Mouse (Mus musculus) midbrain, embryonic 12.5 days (tissue): ENCODE data around the gene Nme4. TPM values are rescaled to one million over a fixed set of nuclear protein-coding genes. Genes with fewer than 3 reads are reported as not detected.
"Not testable (repeated sequence)": the region's sequence is repeated elsewhere in the genome, so short reads cannot be mapped to it uniquely, and the experiment has no call there.

Source experiments
- ATAC-seq: fragments of 200-750 bp; cut with Nextera tagmentation; 2 replicates; pipeline ENCODE4 v1.8.0; 2017; ENCODE audit warnings: low read depth, moderate TSS enrichment, moderate library complexity; ENCODE audit not compliant: low FRiP score
- H3K27ac ChIP-seq: fragments of 300-500 bp; sonication (generic); replicated peaks from 2 replicates; pipeline ENCODE4 v1.5.1; 2016; ENCODE audit warnings: mild to moderate bottlenecking
- H3K27me3 ChIP-seq: fragments of 300-500 bp; sonication (generic); 2 replicates; pipeline ENCODE4 v1.6.1; 2016; ENCODE audit warnings: mild to moderate bottlenecking
- H3K36me3 ChIP-seq: fragments of 300-500 bp; sonication (generic); 2 replicates; pipeline ENCODE4 v1.6.1; 2016
- H3K4me1 ChIP-seq: fragments of 300-500 bp; sonication (generic); 2 replicates; pipeline ENCODE4 v1.6.1; 2016
- H3K4me2 ChIP-seq: fragments of 300-500 bp; sonication (generic); replicated peaks from 2 replicates; pipeline ENCODE4 v1.6.1; 2016; ENCODE audit warnings: mild to moderate bottlenecking, moderate library complexity
- H3K4me3 ChIP-seq: fragments of 300-500 bp; sonication (generic); 2 replicates; pipeline ENCODE4 v1.5.1; 2016; ENCODE audit warnings: mild to moderate bottlenecking
- H3K9ac ChIP-seq: fragments of 300-500 bp; sonication (generic); replicated peaks from 2 replicates; pipeline ENCODE4 v1.6.1; 2016; ENCODE audit warnings: mild to moderate bottlenecking, moderate library complexity
- H3K9me3 ChIP-seq: fragments of 300-500 bp; sonication (generic); 2 replicates; pipeline ENCODE4 v1.6.1; 2016; ENCODE audit warnings: mild to moderate bottlenecking
- WGBS: fragments of 180-500 bp; shearing (Covaris S2); methylation state at CpG from one replicate; pipeline ENCODE4 v1.1.7; 2016; 5-methylcytosine and 5-hydroxymethylcytosine counted together
- polyA plus RNA-seq: library from polyadenylated mRNA; unstranded; fragments of >200 nt; fragmentation: Nextera tagmentation; extraction: Ambion mirVana; gene quantifications from 2 replicates; pipeline ENCODE4 v1.2.1, GENCODE M21; 2016

The Nme4 gene
- polyA plus RNA-seq, 1 experiment from 2014 or later: 48.0 TPM

GRCm38 (mm10) chr17:26112751-26113150 is 17.3 kb upstream of the Nme4 start:
- WGBS: 17% methylated on average over 14 of the region's 14 CpGs
- Histone ChIP-seq H3K4me3 (peak overlapping the region; percentile 88), H3K4me1 (peaks cover 21% of the 10 kb centered on the region), H3K9ac (peak overlapping the region; percentile 85), H3K27ac (no peak overlapping the region), H3K9me3 (no peaks in the 10 kb centered on the region), H3K36me3 (no peaks in the 10 kb centered on the region), H3K27me3 (peaks cover 80% of the 10 kb centered on the region), H3K4me2 (peak overlapping the region; percentile 97)
- no peak for ATAC-seq

DNA sequence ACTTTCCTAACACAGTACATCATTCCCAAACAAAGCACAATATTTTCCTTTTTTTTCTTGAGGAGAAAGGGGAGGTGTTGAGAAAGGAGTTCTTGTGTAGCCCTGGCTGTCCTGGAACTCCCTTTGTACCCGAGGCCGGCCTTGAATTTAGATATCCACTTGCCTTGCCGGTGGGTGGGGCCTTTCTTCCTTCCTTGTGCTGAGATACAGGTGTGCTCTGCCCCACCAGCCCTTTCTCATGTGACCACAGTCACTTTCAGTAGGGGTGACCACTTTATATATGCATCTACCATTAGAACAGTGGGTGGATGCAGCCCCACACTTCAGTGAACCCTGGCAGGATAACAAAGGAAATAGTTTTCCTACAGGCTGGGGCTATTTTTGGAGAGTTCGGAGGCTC is 16.3 kb upstream of the Nme4 start:
- no peak overlapping the region for H3K4me2 ChIP-seq
- no peaks in the 10 kb centered on the region for H3K9me3 ChIP-seq
- no peak overlapping the region for H3K9ac ChIP-seq
- peaks cover 70% of the 10 kb centered on the region for H3K27me3 ChIP-seq
- no peaks in the 10 kb centered on the region for H3K36me3 ChIP-seq
- WGBS: 27% methylated on average over 4 of the region's 4 CpGs
- no peak overlapping the region for H3K27ac ChIP-seq
- no peak overlapping the region for H3K4me3 ChIP-seq
- peaks cover 21% of the 10 kb centered on the region for H3K4me1 ChIP-seq
- ATAC-seq: no peak

DNA sequence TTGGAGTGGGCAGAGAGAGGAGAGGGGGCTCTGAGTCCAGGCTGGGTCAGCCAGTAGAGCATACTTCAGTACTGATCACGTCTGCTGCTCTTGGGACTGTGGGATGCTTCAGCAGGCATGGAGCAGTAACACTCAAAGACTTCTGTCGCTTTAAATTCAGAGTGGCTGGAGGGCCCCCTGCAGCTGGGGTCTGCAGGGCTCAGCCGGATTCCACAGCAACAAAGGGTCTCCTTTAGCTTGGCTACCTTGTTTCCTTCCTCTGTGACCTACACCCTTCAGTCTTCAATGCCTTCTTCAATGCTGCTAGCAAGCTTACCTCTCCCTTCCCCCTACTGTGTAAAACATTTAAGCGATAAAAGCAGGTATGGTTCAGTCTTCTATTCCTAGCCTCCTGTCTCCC is 15.6 kb upstream of the Nme4 start:
- Histone ChIP-seq H3K4me1 (peaks cover 21% of the 10 kb centered on the region), H3K4me3 (no peak overlapping the region), H3K9me3 (no peaks in the 10 kb centered on the region), H3K36me3 (no peaks in the 10 kb centered on the region), H3K4me2 (no peak overlapping the region), H3K9ac (no peak overlapping the region), H3K27ac (no peak overlapping the region), H3K27me3 (peaks cover 63% of the 10 kb centered on the region)
- ATAC-seq: no peak
- WGBS: 2% methylated on average over 4 of the region's 4 CpGs

DNA sequence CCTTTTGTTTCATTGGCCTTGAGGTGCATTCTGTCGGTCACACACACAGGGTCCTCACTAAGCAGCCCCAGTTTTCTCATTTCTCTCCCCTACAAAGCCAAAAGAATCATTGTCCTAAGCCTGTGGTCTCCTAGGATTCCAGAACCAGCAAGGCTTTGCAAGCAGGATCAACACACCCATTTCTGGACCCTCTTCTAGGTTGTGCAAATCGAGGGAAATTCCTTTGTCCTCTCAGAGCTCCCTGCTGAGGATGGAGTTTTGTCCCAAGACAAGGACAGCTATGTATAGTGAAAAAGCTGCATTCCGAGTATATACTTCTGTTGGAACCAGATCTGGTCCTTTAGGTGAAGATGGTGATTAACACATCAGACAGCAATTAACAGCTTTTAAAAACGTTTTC is 14.8 kb upstream of the Nme4 start:
- peaks cover 54% of the 10 kb centered on the region for H3K27me3 ChIP-seq
- no peak for ATAC-seq
- 19% methylated on average over 4 of the region's 4 CpGs for WGBS
- H3K4me3 ChIP-seq: no peak overlapping the region
- no peak overlapping the region for H3K27ac ChIP-seq
- H3K4me2 ChIP-seq: no peak overlapping the region
- H3K36me3 ChIP-seq: no peaks in the 10 kb centered on the region
- peaks cover 21% of the 10 kb centered on the region for H3K4me1 ChIP-seq
- H3K9me3 ChIP-seq: no peaks in the 10 kb centered on the region
- no peak overlapping the region for H3K9ac ChIP-seq

DNA sequence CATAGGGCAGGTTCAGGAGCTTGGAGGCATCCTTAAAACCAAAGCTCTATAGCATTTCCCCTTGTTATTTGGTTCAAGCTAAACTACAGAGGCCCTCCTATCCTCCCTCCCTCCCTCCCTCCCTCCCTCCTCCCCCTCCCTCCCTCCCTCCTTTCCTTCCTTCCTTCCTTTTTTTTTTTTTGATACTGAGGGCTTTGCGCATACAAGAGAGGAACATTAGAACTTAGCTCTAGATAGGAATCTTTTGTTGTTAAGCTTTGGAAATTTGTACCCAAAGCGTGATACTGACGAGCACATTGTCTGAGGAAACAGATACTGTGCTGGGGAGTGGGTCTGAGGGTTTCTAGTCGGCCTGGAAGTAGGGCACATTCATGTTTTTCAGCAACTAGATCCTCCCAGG is 10.2 kb upstream of the Nme4 start:
- H3K9ac ChIP-seq: no peak overlapping the region
- no peak overlapping the region for H3K4me3 ChIP-seq
- H3K27me3 ChIP-seq: peaks cover 9% of the 10 kb centered on the region
- H3K9me3 ChIP-seq: no peaks in the 10 kb centered on the region
- no peak overlapping the region for H3K27ac ChIP-seq
- H3K36me3 ChIP-seq: no peaks in the 10 kb centered on the region
- no peak overlapping the region for H3K4me2 ChIP-seq
- WGBS: 77% methylated on average over 4 of the region's 4 CpGs
- peaks cover 1% of the 10 kb centered on the region for H3K4me1 ChIP-seq
- ATAC-seq: no peak

- no peak for ATAC-seq
- H3K9me3 ChIP-seq: no peaks in the 10 kb centered on the region
- no peak overlapping the region for H3K27ac ChIP-seq
- no peaks in the 10 kb centered on the region for H3K4me1 ChIP-seq
- H3K9ac ChIP-seq: no peak overlapping the region
- no peaks in the 10 kb centered on the region for H3K27me3 ChIP-seq
- no peak overlapping the region for H3K4me3 ChIP-seq
- H3K4me2 ChIP-seq: no peak overlapping the region
- no peaks in the 10 kb centered on the region for H3K36me3 ChIP-seq
- 63% methylated on average over 3 of the region's 4 CpGs for WGBS
Observed at GRCm38 (mm10) chr17:26101478-26101877, 6.1 kb upstream of the Nme4 start.

- no peak for ATAC-seq
- 30% methylated on average over 2 of the region's 2 CpGs for WGBS
Observed at GRCm38 (mm10) chr17:26100166-26100565, 4.8 kb upstream of the Nme4 start.

DNA sequence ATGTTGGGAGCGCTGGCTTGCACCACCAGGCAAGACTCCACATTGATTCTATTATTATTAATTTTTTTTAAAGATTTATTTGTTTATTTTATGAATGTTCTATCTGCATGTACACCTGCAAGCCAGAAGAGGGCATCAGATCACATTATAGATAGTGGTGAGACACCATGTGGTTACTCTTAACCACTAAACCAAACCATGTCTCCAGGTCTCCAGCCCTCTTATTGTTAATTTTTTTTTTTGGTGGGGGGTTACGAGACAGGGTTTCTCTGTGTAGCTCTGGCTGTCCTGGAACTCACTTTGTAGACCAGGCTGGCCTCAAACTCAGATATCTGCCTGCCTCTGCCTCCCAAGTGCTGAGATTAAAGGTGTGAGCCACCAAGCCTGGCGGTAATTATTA is 3.9 kb upstream of the Nme4 start:
- not testable (repeated sequence) for H3K4me3 ChIP-seq, H3K27ac ChIP-seq, ATAC-seq, H3K27me3 ChIP-seq, H3K9ac ChIP-seq, H3K9me3 ChIP-seq, H3K4me2 ChIP-seq, H3K36me3 ChIP-seq
- peaks cover 12% of the 10 kb centered on the region for H3K4me1 ChIP-seq
- 62% methylated on average over 3 of the region's 3 CpGs for WGBS

More at GRCm38 (mm10) chr17:26100166-26100565, 4.8 kb upstream of the Nme4 start:
- no peak overlapping the region for H3K9ac ChIP-seq
- H3K4me2 ChIP-seq: no peak overlapping the region
- no peaks in the 10 kb centered on the region for H3K9me3 ChIP-seq
- H3K4me3 ChIP-seq: no peak overlapping the region
- no peaks in the 10 kb centered on the region for H3K27me3 ChIP-seq
- no peak overlapping the region for H3K27ac ChIP-seq
- peaks cover 3% of the 10 kb centered on the region; the same call in 1 of the 2 replicates for H3K4me1 ChIP-seq
- no peaks in the 10 kb centered on the region for H3K36me3 ChIP-seq

GRCm38 (mm10) chr17:26098461-26098860 is 3.1 kb upstream of the Nme4 start:
- Histone ChIP-seq H3K9ac (no peak overlapping the region), H3K36me3 (no peaks in the 10 kb centered on the region), H3K9me3 (no peaks in the 10 kb centered on the region), H3K27ac (no peak overlapping the region), H3K27me3 (no peaks in the 10 kb centered on the region), H3K4me3 (no peak overlapping the region), H3K4me1 (peaks cover 14% of the 10 kb centered on the region), H3K4me2 (no peak overlapping the region)
- WGBS: 92% methylated on average over 7 of the region's 7 CpGs
- ATAC-seq: no peak

- H3K9ac ChIP-seq: peak overlapping the region; percentile 78
- 31% methylated on average over 9 of the region's 9 CpGs for WGBS
- H3K4me3 ChIP-seq: peak overlapping the region; percentile 60
- peaks cover 14% of the 10 kb centered on the region for H3K36me3 ChIP-seq
- peak overlapping the region; percentile 69 for H3K4me2 ChIP-seq
- no peaks in the 10 kb centered on the region for H3K9me3 ChIP-seq
- no peak for ATAC-seq
- no peaks in the 10 kb centered on the region for H3K27me3 ChIP-seq
- peaks cover 19% of the 10 kb centered on the region for H3K4me1 ChIP-seq
- H3K27ac ChIP-seq: 0 out of 2 replicates have a peak overlapping the region, but pooled peaks have one; percentile 63
Observed at GRCm38 (mm10) chr17:26094531-26095110, 781 bp downstream of the Nme4 start.

DNA sequence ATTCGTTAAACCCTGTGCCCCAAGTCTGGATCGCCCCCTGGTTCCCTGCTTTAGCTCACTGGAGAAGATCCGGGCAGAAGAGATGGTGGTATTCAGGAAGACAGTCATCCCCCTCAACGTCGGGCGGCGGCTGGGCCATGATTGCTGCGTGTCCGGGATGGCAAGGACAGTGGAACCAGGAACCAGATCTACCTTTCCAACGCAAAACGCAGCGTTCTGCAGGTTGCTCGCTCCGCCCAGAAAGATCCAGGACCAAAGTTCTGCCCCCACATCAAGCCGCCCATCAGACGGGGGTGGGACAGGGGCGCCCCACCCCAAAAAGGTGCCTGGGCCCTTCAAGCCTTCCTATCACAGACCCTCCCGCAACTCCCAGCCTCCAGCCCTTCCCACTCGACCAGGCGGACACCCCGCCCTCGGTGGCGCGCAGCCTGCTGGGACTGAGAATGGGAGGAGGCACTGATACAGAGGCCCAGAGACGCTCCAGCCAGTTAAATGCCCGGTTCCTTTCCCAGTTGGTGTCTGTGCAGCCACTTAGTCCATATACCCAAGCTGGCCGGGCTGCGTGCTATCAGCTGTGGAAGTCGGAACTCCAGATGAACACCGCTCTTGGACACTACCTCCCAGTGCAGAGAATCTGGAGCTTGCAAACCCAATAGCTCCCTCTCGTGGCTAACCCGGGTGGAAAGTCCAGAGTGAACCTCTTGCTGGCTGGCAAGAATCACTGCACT is 5.3 kb downstream of the Nme4 start, which contains the start of gene Decr2:
Decr2 (minus strand) TSS at position 433 of the 728 bp plus-strand sequence.
- Histone ChIP-seq H3K4me2 (peak within 1 kb of the TSS; percentile 91), H3K4me1 (peaks cover 16% of the 10 kb centered on the region), H3K9me3 (no peaks in the 10 kb centered on the region), H3K36me3 (peaks cover 14% of the 10 kb centered on the region), H3K4me3 (peak within 1 kb of the TSS; percentile 54), H3K9ac (peak within 1 kb of the TSS; percentile 78), H3K27ac (peak within 1 kb of the TSS; percentile 59), H3K27me3 (no peaks in the 10 kb centered on the region)
- WGBS: 3% methylated on average over 32 of the region's 32 CpGs
- ATAC-seq: peak; percentile 86

- Histone ChIP-seq H3K4me3 (no peak overlapping the region), H3K4me1 (peaks cover 6% of the 10 kb centered on the region), H3K4me2 (no peak overlapping the region), H3K27me3 (no peaks in the 10 kb centered on the region), H3K36me3 (peaks cover 7% of the 10 kb centered on the region), H3K27ac (no peak overlapping the region), H3K9me3 (no peaks in the 10 kb centered on the region), H3K9ac (no peak overlapping the region)
- ATAC-seq: no peak
- WGBS: 87% methylated on average over 9 of the region's 9 CpGs
Observed at GRCm38 (mm10) chr17:26087059-26087564, 8.3 kb downstream of the Nme4 start.
